Mouse (Mus musculus) embryo, embryonic 10.5 days (tissue): ENCODE data around the gene Itpr1.

Experiments
- DNase-seq: peaks from one replicate; pipeline ENCODE4 v3.0.0-alpha.2; 2015; ENCODE audit warnings: low spot score

Gene Itpr1

DNA sequence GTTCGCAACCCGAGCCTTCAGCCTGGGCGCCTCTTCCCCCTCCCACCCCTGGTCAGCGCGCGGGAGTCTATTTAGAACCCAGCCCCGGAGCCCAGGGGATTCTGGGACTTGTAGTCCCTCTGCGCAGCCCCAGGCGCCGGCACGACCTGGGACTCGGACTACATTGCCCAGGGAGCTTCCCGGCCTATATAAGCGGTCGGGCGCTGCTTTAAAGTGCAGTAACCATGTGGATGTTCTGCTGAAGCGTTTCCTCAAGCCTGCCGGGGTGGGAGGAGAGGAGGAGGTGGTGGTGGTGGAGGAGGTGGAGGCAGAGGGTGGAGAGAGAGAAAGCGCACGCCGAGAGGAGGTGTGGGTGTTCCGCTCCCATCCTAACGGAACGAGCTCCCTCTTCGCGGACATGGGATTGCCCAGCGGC lies at the start of gene Itpr1:
Gene Itpr1 (plus strand): TSS at position 216 of the 415 bp plus-strand sequence.
- DNase-seq: peak; percentile 98

DNA sequence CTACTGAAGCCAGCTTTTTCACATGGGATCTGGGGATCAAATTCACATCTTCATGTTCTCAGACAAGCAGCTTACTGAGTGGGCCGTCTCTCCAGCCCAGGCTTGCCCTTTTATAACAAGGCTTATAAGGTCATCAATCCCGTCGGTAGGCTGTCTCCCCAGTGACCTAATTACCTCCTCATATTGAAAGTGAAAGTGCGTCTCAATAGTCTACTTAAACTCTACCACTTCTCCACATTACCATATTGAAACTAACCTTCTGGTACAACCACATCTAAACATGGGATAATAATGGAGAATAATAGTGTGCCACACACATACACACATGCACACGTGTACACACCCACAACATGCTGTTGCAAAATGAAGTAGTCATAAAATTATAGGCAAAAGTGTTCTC lies 48.0 kb upstream of the Itpr1 start:
- no peak for DNase-seq

DNA sequence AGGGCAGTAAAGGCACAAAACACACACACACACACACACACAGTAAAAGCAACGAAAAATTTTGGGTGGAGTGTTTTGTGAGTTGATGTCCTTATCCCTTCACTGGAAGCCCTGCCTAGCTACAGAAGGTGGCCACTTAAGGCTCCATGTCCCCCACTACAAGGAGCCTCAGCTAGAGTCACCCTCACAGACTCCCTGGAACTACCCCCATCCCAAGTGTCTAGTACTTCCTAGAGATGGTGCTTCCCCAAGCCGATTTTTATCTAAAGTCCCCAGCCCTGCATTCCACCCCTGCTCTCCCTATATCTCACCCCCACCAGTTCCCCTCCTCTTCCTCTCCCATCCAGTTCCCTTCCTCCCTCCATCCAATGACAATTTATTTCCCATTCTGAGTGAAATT lies 47.3 kb upstream of the Itpr1 start:
- DNase-seq: no peak

DNA sequence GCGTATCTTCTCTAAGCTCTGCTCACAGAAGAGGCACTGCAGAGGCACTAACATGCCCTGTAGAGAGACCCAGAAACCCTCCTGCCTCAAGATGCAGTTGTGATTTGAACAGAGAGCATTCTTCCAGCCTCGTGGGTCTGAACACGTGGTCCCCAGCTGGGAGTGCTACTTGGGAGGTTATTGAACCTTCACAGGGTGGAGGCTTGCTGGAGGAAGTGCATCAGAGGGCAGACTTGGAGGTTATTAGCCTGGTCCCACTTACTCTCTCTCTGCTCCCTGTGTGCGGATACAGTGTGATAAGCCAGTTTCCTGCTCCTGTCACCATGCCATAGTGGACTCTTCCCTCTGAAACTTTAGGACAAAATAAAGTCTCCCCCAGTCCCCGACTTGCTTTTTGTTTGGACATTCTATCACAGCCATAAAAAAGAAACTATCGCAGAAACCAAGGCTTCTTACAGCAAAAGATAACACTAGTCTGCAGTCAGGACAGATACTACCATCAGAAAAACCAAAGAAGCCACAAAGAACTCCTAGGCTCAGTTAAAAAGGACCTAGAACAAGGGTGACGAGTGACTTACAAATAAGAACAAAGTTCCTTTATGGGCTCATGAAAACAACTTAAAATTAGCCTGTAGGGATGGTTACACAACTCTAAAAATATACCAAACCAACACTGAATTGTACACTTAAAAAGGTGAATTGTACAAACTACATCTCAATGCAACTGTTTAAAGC lies 44.8 kb upstream of the Itpr1 start:
- DNase-seq: no peak

DNA sequence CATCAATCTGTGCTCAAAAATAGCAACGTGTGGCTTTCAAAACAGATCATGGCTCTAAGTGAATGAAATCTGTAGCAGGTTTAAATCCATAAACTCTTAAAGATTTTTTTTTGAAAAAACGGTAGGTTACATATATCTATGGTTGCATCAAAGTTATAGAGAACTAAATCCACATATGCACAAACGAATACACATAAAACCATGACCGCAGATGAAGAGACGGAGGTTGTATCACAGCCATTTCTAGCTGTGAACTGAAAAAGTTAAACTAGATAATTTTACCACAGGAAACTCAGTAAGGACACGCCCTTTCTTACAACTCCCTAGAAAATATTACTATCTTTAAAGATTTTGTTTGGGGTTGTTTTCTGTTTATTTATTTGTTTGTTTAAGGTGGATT lies 44.2 kb upstream of the Itpr1 start:
- no peak for DNase-seq

DNA sequence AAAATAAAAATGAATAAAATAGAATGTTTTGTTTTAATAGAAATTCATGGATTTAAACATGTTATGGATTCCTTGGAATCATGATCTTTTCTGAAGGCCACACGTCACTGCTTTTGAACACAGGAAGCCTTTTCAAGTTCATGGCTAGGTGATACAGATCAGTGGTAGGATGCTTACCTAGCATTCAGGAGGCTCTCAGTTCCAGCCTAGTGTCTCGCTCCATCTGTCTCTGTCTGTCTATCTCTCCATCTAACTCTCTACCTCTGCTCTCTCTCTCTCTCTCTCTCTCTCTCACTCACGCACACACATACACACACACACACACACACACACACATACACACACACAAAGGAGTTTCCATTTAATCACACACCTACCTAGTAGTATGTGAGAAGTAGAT lies 43.4 kb upstream of the Itpr1 start:
- DNase-seq: no peak

DNA sequence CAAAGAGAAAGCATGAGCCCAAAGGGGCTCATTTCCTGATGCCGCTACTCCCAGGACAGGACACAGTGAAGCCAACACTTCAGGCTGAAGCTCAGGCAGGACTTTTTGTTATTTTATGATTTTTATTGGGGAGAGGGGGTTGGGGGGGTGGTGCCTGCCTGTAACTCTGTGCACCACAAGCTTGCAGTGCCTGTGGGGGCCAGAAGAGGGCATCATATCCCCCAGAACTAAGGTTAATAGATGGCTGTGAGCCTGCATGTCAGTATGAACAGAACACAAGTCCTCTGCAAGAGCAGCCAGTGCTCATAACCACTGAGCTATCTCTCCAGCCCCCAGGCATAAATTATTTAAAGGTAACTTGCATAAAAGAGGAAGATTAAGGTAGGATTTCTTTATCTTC lies 40.7 kb upstream of the Itpr1 start:
- DNase-seq: no peak

DNA sequence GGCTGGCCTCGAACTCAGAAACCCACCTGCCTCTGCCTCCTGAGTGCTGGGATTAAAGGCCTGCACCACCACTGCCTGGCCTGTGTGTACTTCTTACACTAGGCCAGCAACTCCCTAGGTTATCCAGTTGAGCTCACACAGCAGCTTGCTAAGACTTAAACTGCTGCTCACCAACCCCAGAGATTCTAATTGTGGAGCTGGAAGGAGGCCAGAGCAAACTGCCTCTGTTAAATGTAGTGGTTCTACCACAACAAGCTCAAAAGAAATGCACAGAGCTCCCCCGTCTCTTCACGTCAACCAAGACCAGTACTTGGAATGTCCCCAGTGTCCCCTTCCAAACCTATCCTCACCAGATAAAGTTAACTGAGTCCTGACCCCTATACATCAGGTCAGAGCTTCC lies 38.7 kb upstream of the Itpr1 start:
- DNase-seq: no peak

DNA sequence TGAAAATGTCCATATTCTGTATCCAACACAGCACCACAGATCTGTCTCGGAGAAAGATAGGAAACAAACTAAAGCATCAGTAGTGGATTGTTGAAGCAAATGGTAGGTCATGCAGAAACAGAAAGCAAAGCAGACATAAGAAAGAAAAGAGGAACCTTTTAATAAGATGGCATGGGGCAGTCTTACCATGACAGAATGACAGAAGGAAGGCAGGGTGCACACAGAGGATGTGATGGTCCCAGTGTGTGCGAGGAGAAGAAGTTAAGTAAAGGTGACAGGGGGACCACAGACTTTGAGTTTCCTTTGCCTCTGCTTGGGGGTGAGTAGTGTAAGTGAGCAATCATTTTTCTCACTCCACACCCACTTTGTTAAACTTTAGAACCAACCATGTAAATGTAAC lies 33.8 kb upstream of the Itpr1 start:
- DNase-seq: no peak

DNA sequence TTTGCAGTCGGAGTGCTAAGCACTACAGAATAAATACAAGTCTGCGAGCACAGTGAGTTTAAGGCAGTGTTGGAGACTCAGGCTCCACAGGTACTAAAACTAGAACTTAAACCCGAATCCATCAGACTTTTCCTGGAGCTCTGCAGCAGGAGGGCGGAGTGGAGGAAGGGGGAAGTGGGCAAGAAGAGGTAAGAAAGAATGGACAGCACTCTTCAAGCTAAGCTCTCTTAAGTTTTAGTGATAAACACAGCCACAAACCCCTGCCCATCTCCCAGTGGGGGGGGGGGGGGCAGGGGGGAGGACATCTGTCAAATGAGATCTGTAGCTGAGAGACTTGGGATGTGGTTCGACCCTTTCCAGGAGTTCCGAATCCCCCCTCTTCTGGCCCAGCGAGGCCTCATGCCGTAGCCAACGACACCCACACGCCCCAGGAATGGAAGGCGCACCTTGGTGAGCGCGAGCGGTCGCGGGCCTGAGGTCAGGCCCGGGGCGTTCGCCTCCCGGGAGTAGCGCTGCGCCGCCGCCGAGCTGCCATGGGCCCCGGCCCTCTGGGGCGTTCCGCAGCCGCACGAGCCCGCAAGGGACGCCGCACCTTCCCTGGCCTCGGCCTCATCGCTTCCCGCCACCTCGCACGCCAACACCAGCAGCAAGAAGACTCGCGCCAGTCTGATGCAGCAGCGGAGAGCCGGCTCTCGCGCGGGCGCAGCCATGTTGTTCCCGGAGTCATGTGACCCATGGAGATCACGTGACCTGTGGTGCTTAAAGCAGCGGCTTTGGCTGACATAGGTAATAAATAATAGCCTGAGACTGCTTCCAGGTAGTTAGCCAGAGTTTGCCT lies 27.8 kb upstream of the Itpr1 start, which contains the start of gene Sumf1:
Gene Sumf1 (minus strand): TSS at position 736 of the 838 bp plus-strand sequence.
- DNase-seq: peak; percentile 95

DNA sequence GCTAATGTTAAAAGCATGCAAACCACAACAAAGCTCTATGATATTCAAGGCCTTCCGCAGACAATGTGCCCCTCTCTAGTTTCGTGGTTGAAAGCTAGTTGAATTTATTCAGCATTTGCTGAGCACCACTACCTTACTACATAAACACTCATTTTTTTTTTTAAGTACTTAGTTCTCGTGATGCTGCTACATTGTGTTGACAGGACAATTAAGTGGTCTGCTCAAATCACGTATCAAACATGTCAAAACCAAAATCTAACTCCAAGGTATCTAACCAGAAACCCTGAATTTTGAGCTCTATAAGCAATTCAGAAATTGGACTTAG lies 27.2 kb upstream of the Itpr1 start:
- DNase-seq: no peak

DNA sequence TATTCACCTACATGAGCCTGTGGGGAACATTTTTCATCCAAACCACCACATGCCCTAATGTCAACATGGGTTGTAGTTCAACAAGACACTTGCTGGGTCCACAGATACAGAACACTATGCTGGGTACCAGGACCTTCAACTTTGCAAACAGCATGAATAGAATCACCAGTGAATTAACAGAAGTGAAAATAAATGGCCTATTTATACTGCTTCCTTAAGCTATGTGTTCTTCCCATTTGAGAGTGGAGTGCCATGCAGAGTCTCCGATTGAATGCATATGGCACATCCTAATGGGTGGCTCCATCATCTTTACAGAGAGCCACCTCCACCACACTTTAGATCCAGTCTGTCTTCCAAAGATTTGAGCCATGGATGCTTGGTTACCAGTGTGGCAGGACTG lies 22.2 kb upstream of the Itpr1 start:
- DNase-seq: no peak

DNA sequence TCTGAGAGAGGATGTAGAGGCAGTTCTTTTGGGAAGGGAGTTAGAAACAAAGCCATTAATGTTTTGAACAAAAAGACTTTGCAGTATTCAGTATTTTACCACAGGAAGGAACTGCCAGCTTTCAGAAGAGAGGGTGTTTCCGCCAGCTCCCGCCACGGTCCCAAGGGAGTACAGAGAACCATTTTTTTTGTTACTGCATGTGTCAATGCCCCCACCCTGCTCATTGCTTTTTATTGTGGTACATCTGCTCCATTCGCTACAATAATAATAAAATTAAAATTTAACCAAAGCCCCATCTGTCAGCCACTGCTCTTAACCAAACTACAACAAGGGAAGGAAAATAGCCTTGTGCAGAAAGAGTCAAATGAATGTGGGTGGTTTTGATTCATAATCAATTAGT lies 20.3 kb upstream of the Itpr1 start:
- no peak for DNase-seq

DNA sequence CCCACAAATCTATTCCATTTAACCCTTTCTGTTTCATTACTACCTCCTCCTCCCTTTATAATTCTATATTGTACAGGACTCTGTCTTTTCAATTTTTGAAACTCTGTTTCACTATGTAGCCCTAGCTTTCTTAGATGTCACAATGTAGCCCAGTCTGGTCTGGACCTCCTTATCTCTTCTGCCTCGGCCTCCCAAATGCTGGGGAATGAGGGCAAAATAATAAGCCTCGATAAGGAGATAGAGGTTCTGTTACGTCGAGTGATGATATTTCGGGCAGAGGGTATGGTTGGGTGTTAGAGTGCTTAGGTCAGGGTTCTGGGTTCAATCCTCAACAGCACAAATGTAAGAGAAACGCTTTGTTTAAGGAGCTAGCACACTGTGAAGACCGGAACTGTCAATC lies 16.2 kb upstream of the Itpr1 start:
- no peak for DNase-seq

DNA sequence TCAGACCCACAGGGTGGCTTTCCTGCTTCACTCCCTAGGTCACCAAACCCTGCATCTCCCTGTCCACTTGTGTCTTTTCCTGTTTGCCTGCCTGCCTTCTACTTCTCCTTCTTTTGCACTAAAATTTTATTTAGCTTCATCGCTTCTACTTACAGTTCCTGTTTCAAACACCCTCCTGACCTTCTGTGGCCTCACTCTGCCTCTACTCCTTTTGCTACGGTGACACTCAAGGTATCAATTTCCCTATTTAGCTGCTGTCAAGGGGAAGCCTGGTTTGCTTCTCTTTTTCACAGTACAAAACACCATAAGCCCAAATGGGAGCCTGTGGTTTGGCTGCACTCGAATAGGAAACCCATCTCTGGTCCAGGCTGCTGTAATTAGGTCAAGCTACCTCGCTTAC lies 15.8 kb upstream of the Itpr1 start:
- peak; percentile 1 for DNase-seq

DNA sequence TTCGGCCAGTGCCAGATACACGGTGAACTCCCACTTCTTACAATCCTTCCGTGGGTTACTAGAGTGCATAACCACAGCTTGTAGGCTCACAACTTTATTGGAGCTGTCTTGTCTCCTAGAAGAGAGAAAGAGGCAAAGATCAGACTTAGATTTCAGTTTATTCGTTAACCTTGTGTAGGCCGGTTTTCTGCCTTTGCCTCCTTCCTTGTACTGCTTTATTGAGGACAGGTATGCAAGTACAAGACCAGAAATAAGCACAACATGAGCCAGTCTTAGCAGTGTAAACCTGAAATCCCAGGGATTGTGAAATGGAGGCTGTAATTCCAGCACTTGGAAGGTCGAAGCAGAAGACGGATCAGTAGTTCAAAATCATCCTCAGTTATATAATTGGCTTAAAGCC lies 14.6 kb upstream of the Itpr1 start:
- no peak for DNase-seq

DNA sequence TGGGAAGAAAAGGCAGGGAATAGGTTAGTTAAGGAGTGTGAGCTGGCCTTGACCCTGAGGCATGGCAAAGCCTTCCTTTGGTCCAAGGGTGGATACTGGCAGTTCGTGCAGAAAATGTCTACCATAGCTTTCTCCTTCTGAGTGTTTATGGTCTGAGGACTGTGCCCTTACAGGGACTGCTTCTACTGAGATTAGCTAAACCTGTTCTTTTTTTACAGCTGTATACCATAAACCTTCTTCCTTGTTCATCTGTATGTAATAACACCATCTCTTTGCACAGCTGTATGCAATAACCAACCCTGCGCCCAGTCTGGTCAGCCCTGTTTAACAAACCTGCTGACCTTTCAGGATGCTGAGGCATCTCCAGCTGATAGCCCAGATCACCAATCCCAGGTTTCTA lies 8.6 kb upstream of the Itpr1 start:
- no peak for DNase-seq

DNA sequence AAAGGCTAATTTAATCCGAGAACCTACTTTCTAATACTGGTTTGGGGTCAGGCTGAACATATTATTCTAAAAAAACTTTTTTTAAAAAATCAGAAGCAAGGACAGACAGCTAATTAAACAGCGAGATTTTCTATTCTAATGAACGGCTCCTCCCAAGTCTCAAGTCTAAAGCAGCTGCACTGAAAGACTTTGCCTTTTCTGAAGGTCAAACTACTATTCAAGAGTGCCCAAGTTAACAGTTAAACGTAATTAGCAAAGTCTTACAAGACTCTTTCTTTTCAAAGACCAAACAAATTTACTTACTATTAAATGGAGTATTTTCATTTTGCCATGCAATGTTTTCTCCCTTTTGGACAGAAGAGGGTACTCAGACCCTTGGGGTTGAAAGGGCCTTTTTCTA lies 6.8 kb upstream of the Itpr1 start:
- DNase-seq: no peak

DNA sequence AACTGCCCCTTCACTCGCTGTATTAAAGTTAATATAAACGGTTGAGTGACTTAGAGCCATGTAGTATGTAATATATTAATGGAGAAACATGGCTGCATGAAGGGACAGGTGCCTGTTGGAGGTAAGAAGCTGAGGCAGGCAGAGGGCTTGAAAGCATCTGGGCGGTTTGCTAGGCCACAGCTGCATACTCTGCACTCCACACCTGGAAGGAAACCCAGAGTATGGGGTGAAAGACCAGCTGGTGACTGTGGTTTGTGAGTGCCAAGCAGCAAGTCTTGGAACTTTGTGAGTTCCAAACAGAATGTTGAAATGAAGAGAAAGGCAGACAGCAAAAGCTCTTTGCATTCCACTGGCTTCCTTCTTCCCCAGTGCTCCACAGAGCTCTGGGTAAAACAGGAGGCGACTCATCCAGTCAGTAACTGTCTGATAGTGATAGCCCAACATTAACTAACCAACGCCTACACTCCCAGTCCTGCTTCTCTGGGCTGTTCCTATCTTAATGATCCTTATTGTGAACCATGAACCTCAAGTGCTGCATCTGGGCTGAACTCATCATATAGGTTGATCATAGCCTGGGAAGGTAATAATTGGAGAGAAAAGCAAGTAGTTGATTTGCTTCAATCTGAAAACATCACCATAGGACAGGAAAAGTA lies 5.9 kb upstream of the Itpr1 start:
- no peak for DNase-seq

DNA sequence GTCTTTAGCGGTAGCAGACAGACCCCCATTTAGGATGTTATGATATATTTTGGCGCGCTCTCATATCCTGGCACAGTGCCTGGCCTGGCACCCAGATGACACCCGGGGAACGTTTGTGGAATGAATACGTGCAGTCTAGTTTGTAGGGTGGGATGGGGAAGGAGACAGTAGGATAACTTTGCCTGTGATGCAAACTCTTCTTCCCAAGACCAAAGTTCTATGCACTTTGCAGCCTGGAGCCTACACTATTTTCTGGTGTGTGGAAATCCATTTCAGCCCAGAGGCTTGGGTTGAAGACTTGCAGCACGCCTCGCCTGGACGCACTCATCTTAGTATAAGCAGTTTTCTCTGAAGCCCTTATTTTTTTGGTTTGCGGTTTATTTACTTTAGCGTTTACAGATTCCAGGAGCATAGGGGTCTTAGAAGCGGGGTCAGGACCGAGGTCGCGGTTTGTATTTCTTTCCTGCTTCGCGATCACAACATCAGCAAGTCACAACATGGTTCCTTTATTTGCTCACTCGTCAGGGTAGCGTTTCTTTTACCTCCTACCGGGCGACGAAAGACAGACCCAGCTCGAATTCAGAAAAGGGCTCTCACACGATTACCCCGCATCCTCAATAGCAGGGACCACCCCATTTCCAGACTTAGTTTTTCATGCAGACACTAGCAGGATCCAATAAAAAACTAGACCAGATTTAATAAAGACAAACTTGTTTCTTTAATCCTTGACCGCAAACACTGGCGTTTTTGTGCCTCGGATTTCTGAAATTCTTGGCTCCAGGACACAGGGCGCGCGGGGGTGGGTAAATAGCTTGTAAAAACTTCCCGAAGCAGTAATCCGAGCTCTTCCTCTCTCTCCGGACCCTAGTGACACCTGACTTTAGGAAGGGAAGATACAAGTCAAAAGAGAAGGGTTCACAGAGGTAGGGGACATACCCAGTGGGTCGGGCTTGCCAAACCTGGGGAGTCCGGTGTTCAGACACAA lies 708 bp upstream of the Itpr1 start:
- peak; percentile 74 for DNase-seq

DNA sequence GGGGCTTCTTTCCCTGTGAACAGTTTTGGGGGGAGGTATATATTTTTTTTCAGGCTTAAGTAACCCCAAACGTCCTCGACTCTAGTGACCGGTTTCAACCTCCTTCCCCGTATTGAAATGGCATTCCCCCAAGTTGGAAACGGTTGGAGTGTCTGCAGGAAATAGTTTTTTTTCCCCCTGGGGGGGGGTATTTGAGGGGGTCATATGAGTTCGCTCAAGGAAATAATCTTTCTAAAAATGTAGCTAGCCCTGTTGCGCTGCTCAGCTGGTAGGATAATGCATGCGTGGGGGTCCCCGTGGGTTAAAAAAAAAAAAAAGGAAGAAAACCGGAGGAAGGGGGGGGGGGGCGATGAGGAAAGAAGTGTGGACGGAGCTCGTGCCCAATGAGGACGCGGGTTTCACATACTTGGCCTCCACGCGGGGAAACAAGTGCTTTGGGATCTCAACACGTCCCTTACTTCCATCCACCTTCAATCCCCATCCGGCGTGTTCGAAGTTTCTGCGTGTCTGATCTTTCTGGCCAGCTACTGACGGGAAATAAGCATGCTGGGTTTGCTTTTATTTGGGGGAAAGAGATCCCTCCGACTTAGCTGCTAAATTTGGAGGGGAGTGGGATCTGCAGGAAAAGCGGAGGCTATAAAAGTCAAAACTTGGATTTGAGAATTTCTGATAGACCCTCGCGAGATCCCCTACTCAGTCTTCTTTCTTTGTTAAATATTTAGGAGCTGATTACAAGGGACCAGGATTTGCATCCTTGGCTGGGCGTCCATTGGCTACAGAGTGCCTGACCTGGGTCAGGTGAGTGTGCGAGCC lies 791 bp downstream of the Itpr1 start:
- peak; percentile 53 for DNase-seq
